Comparison of ENCODE assay signal across 22 mouse cellular contexts in genomic region chr12:25492483-25493190, GRCm38 (mm10).
"Had no signal": no experiment of that assay in that cellular context is flagged by ENCODE, and none has a peak within 500 bp of the region (broad histone marks: within the 10 kb centered on the region; RNA-seq: fewer than 3 reads in every experiment).

No protein-coding gene starts in this region.

- H3K4me3 ChIP-seq: layer of hippocampus, adult 2 months; left cerebral cortex, adult 2 months; liver, embryonic 15.5 days; midbrain, embryonic 10.5 days; midbrain, embryonic 13.5 days; neural tube, embryonic 12.5 days; neural tube, embryonic 15.5 days had no signal

- H3K9me3 ChIP-seq: liver, embryonic 15.5 days; midbrain, embryonic 10.5 days; midbrain, embryonic 13.5 days; neural tube, embryonic 12.5 days; neural tube, embryonic 15.5 days had no signal

- H3K4me1 ChIP-seq: liver, embryonic 15.5 days; midbrain, embryonic 10.5 days; midbrain, embryonic 13.5 days; neural tube, embryonic 12.5 days; neural tube, embryonic 15.5 days had no signal

- H3K9ac ChIP-seq: liver, embryonic 15.5 days; midbrain, embryonic 13.5 days; neural tube, embryonic 12.5 days; neural tube, embryonic 15.5 days had no signal

- H3K27me3 ChIP-seq: liver, embryonic 15.5 days; midbrain, embryonic 13.5 days; neural tube, embryonic 12.5 days; neural tube, embryonic 15.5 days had no signal

- H3K36me3 ChIP-seq: liver, embryonic 15.5 days; midbrain, embryonic 10.5 days; midbrain, embryonic 13.5 days; neural tube, embryonic 12.5 days; neural tube, embryonic 15.5 days had no signal

- ATAC-seq: intestine, postnatal 0 days; midbrain, embryonic 13.5 days; midbrain, embryonic 16.5 days had no signal

- DNase-seq: kidney, adult 2 months; kidney, postnatal 25 days; layer of hippocampus, adult 9-11 months; layer of hippocampus, postnatal 36 days; lung, adult 2 months; lung, postnatal 36 days; retina, postnatal 1 day; right cerebral cortex, postnatal 25 days; spleen, adult 18-20 months; thymus, adult 18-20 months; thymus, postnatal 36 days had no signal

- H3K27ac ChIP-seq: kidney, postnatal 0 days; layer of hippocampus, adult 2 months; left cerebral cortex, adult 2 months; liver, embryonic 15.5 days; midbrain, embryonic 10.5 days; midbrain, embryonic 13.5 days; neural tube, embryonic 12.5 days; neural tube, embryonic 15.5 days had no signal

- H3K4me2 ChIP-seq: liver, embryonic 11.5 days; liver, embryonic 15.5 days; midbrain, embryonic 13.5 days; neural tube, embryonic 12.5 days; neural tube, embryonic 15.5 days had no signal
